Mouse (Mus musculus) intestine, postnatal 0 days (tissue): ENCODE results near the gene Lman2. TPM values are rescaled to one million over a fixed set of nuclear protein-coding genes. Genes with fewer than 3 reads are reported as not detected.

Experiments
- ATAC-seq: fragments of 200-750 bp; cut with Nextera tagmentation; 2 replicates; pipeline ENCODE4 v1.8.0; 2017; ENCODE audit warnings: mild to moderate bottlenecking, moderate TSS enrichment, moderate library complexity
- H3K27ac ChIP-seq: fragments of 300-500 bp; sonication (generic); 2 replicates; pipeline ENCODE4 v1.5.1; 2014; ENCODE audit warnings: mild to moderate bottlenecking, low read depth, low read length, moderate library complexity
- H3K27me3 ChIP-seq: fragments of 300-500 bp; sonication (generic); replicated peaks from 2 replicates; pipeline ENCODE4 v1.6.1; 2014; ENCODE audit warnings: low read length, mixed read lengths; ENCODE audit not compliant: control insufficient read depth, insufficient read depth
- H3K36me3 ChIP-seq: fragments of 300-500 bp; sonication (generic); 2 replicates; pipeline ENCODE4 v1.6.1; 2014; ENCODE audit warnings: mild to moderate bottlenecking, moderate library complexity; ENCODE audit not compliant: control insufficient read depth, insufficient read depth
- H3K4me1 ChIP-seq: fragments of 300-500 bp; sonication (generic); replicated peaks from 2 replicates; pipeline ENCODE4 v1.6.1; 2014; ENCODE audit warnings: antibody characterized with exemption, low read length, mixed read lengths; ENCODE audit not compliant: control insufficient read depth, insufficient read depth
- H3K4me2 ChIP-seq: fragments of 300-500 bp; sonication (generic); replicated peaks from 2 replicates; pipeline ENCODE4 v1.6.1; 2014; ENCODE audit warnings: low read depth, mild to moderate bottlenecking, moderate library complexity
- H3K4me3 ChIP-seq: fragments of 300-500 bp; sonication (generic); 2 replicates; pipeline ENCODE4 v1.5.1; 2014; ENCODE audit warnings: low read depth, low read length
- H3K9ac ChIP-seq: fragments of 300-500 bp; sonication (generic); 2 replicates; pipeline ENCODE4 v1.6.1; 2014; ENCODE audit warnings: mild to moderate bottlenecking, low read depth, low read length
- H3K9me3 ChIP-seq: fragments of 300-500 bp; sonication (generic); 2 replicates; pipeline ENCODE4 v1.6.1; 2016; ENCODE audit warnings: mixed run types; ENCODE audit not compliant: control insufficient read depth
- CTCF ChIP-seq: sonication (generic); IDR thresholded peaks from 2 replicates; pipeline ENCODE4 v1.5.1; 2016; ENCODE audit warnings: low read depth, mild to moderate bottlenecking, control low read depth, antibody characterized with exemption, moderate library complexity
- WGBS: fragments of 180-500 bp; shearing (Covaris S2); extraction: QIAGEN DNeasy Blood & Tissue Kit; methylation state at CpG from one replicate; pipeline ENCODE4 v1.1.7; 2014; 5-methylcytosine and 5-hydroxymethylcytosine counted together
- polyA plus RNA-seq: library from polyadenylated mRNA; unstranded; fragments of >200 nt; fragmentation: Nextera tagmentation; extraction: Ambion mirVana; gene quantifications from 2 replicates; pipeline ENCODE4 v1.2.1, GENCODE M21; 2015

The Lman2 gene
- polyA plus RNA-seq, 1 experiment from 2014 or later: 85.3 TPM

GRCm38 (mm10) chr13:55325596-55325995, 37.0 kb downstream of the Lman2 start:
- no peak overlapping the region for H3K27ac ChIP-seq
- 64% methylated on average over 11 of the region's 11 CpGs for WGBS
- no peak overlapping the region for H3K9ac ChIP-seq

GRCm38 (mm10) chr13:55322130-55322825, 40.3 kb downstream of the Lman2 start:
- Histone ChIP-seq H3K4me2 (peak overlapping the region; percentile 82), H3K27ac (peak overlapping the region; percentile 93), H3K27me3 (no peaks in the 10 kb centered on the region), H3K36me3 (peaks cover 43% of the 10 kb centered on the region), H3K9ac (peak overlapping the region; percentile 85), H3K9me3 (no peaks in the 10 kb centered on the region), H3K4me1 (peaks cover 4% of the 10 kb centered on the region; the same call in 1 of the 2 replicates), H3K4me3 (peak overlapping the region; percentile 70)
- peak; percentile 44 for ATAC-seq
- TF ChIP-seq CTCF: peak; percentile 75
- WGBS: under 1% methylated on average over 31 of the region's 31 CpGs

More at GRCm38 (mm10) chr13:55325596-55325995, 37.0 kb downstream of the Lman2 start:
- Histone ChIP-seq H3K36me3 (peaks cover 29% of the 10 kb centered on the region), H3K4me2 (no peak overlapping the region), H3K4me1 (peaks cover 10% of the 10 kb centered on the region), H3K9me3 (no peaks in the 10 kb centered on the region), H3K27me3 (no peaks in the 10 kb centered on the region), H3K4me3 (no peak overlapping the region)
- ATAC-seq: no peak
- no peak for TF ChIP-seq CTCF

- Histone ChIP-seq H3K27me3 (no peaks in the 10 kb centered on the region), H3K4me1 (peaks cover 4% of the 10 kb centered on the region; the same call in 1 of the 2 replicates), H3K9me3 (no peaks in the 10 kb centered on the region), H3K27ac (peak within 1 kb of the TSS; percentile 93), H3K4me3 (peak within 1 kb of the TSS; percentile 70), H3K9ac (peak within 1 kb of the TSS; percentile 85), H3K4me2 (peak within 1 kb of the TSS; percentile 82), H3K36me3 (peaks cover 43% of the 10 kb centered on the region)
- 0 out of 2 replicates have a peak, but pooled peaks have one; percentile 2 for TF ChIP-seq CTCF
- peak; percentile 79 for ATAC-seq
- WGBS: under 1% methylated on average over 73 of the region's 73 CpGs
These were observed 41.0 kb downstream of the Lman2 start, which contains the start of gene Rab24 for GRCm38 (mm10) chr13:55321434-55322129. TSS of gene Rab24 (minus strand) at chr13:55321946.

- no peak for TF ChIP-seq CTCF
- Histone ChIP-seq H3K9me3 (no peaks in the 10 kb centered on the region), H3K4me2 (peak within 1 kb of the TSS; percentile 82), H3K4me3 (peak within 1 kb of the TSS; percentile 70), H3K9ac (peak within 1 kb of the TSS; percentile 85), H3K4me1 (peaks cover 4% of the 10 kb centered on the region; the same call in 1 of the 2 replicates), H3K27ac (peak within 1 kb of the TSS; percentile 93), H3K36me3 (peaks cover 29% of the 10 kb centered on the region), H3K27me3 (no peaks in the 10 kb centered on the region)
- 63% methylated on average over 4 of the region's 4 CpGs for WGBS
- no peak; the same call in 1 of the 2 replicates for ATAC-seq
These were observed 42.6 kb downstream of the Lman2 start, which contains the start of gene Prelid1 for GRCm38 (mm10) chr13:55319931-55320533. TSS of gene Prelid1 (plus strand) at chr13:55320500.

GRCm38 (mm10) chr13:55318351-55318750, 44.2 kb downstream of the Lman2 start:
- no peaks in the 10 kb centered on the region for H3K27me3 ChIP-seq
- no peak overlapping the region for H3K9ac ChIP-seq
- no peak for TF ChIP-seq CTCF
- 82% methylated on average over 3 of the region's 3 CpGs for WGBS
- peaks cover 4% of the 10 kb centered on the region; the same call in 1 of the 2 replicates for H3K4me1 ChIP-seq
- H3K9me3 ChIP-seq: no peaks in the 10 kb centered on the region
- 0 out of 2 replicates have a peak overlapping the region, but pooled peaks have one; percentile 5 for H3K27ac ChIP-seq
- no peak overlapping the region for H3K4me3 ChIP-seq
- no peak for ATAC-seq
- H3K36me3 ChIP-seq: peaks cover 31% of the 10 kb centered on the region
- no peak overlapping the region for H3K4me2 ChIP-seq
